Mouse (Mus musculus) adrenal gland, postnatal 14 days (tissue): Measurements from ENCODE around the gene Bri3. TPM values are rescaled to one million over a fixed set of nuclear protein-coding genes. Genes with fewer than 3 reads are reported as not detected.
A peak's percentile ranks its signal among the peaks of the same experiment; 100 is the strongest.

Experiments
- DNase-seq: peaks from one replicate; pipeline ENCODE4 v3.0.0; 2021; ENCODE audit warnings: mixed read lengths
- total RNA-seq: library from RNA; stranded (reverse); gene quantifications from 2 replicates; pipeline ENCODE4 v1.2.3, GENCODE M21; 2021

The Bri3 gene
- total RNA-seq, 1 experiment from 2014 or later = 123 TPM

DNA sequence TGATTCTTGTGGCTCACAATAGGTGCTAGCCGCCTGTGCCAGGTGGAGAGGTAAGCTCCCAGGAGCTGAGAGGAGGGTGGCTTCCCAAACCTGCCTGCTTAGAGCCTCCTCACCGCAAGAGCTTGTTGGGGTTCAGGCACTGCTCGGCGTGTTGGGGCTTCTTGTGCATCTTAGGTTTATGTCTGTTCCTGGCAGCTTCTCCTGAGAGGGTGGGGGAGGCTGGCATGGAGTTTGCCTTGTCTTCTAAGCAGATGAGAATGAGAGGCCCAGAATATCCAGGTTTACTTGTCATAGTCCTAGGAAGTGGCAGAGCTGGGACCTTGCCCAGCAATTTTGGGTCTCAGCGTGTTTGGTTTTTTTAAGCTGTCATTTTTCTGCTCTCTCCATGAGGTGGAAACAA lies 17.6 kb downstream of the Bri3 start:
- DNase-seq = no peak

DNA sequence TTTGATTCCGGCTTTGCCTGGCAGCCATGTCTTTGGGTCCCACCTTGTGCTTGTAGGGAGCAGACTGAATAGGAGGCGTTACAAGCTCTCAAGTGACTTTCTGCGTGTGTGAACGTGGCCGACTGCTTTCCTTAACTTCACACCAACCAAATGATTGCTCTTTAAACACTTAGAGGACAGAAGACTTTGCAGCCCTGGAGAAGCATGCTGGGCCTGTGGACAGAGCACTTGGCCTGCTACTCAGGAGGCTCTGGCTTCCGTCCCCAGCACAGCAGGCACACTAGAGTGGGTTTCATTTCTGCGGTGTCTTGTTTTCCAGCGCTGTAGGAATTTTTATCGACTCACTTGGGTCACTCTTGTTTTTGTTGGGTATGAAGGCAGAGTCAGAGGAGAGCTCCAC lies 18.8 kb downstream of the Bri3 start:
- no peak for DNase-seq

DNA sequence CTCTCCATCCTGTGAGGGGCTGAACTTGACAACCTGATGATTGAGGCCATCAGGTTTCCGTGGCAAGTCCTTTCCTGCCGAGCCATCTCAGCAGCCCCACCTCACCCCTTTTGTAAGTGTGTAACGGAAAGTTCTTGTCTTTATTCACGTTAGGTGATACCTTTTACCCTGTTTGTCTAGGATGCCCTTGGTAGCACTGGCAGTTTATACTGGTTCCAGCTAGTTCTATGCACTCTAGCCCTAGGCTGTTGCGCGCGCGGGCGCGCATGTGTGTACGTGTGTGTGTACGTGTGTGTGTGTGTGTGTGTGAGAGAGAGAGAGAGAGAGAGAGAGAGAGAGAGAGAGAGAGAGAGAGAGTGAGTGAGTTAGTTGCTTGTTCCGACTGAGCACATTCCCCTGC lies 19.3 kb downstream of the Bri3 start:
- no peak for DNase-seq

DNA sequence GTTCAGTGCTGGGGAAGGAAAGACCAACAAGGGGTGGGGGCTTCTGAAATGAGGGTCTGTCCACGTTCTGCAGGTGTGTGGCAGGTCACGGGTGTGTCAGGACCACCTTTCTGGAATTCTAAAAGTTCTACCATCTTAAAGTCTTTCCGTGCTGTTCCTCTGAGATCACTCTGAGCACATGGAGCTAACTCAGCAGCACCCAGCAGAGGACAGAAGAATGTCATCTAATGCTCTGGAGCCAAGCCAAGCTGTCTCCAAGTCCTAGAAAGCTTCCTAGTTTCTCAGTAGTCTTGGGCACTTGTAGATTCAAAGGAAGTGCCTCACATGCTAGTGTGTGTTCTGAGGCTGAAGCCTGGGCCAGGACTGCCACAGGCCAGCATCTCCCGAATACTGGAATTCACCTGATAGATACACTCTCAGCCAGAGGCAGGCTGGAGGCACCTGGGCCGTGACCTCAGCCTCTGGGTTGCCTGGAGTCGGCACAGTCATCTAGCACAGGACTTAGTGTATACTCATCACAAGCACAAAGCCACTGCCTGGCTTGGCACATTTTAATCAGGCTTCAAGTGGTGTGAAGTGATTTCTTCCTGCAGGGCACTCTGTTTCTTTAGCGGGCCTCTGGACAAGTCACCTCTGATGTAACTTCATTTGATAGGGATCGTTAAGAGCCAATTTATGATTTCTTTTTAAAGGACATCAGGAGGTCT lies 23.5 kb downstream of the Bri3 start:
- DNase-seq = peak; percentile 76

DNA sequence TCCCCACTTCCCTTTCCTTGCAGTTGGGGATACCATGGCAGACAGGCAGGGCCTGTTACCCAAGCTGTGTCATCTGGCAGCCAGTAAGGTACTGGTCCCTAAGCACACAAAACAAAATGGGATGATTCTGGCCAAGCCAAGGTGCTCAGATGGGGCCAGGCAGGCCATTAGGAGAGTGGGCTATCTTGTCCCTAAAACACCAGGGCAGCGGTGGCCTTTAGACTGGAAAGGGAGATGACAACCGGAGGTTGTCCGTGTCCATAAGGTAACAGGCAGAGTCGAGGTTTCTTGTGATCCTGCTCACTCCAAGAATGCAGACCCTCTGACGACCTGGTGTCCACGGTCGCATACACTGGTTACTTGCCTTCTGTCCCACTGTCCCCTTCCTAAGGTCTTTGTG lies 25.7 kb downstream of the Bri3 start:
- no peak for DNase-seq

DNA sequence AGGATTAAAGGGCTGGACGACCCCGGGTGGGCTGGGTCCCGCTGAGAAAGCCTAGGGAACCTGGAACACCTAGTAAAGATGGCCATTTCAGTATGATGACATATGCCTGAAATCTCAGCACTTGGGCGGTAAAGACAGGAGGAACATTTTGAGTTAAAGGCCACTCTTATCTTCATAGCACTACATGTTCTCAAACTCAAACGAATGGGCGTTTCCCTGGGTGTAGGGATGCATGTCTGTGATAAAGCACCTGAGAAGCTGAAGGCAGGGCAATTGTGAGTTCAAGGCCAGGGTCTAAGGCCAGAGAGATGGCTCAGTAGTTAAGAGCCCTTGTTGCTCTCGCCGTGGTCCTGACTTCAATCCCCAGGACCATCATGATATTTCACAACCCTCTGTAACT lies 26.2 kb downstream of the Bri3 start:
- no peak for DNase-seq

DNA sequence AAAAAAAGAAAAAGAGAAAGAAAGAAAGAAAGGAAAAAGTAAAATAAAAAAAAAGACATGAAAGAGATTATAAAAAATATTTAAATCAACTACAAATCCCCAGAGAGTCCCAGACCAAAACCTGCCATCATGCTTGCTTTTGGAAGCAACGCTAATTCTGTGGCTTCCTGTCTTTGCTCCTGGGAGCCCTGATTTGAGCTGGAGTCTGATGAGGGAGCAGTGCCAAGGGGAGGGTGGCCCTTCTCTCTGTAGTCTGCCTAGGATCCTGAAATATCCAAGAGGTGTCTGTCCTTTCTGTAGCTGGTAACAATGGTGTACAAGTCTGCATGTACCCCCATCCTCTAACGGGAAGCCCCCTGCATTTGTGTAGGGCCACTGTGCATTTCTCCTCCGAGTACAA lies 26.9 kb downstream of the Bri3 start:
- no peak for DNase-seq

DNA sequence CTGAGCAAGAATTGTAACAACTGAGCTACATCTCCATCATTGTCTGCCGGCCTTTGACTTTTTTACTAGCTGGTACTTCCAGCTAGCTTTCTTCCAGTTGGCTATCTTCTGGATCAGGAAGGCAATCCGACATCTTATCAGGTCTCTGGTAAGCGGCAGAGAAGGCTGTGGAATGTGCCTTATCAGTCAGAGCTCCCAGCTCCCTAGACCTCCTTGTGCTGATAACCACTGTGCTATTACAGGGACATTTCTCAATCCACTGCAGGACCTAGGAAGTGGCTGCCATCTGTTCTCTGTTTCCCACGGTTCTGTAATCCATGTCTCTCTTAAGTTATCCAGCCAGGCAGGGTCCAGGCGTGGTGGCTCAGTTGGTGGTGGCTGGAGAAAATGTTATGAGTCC lies 27.5 kb downstream of the Bri3 start:
- DNase-seq = no peak

DNA sequence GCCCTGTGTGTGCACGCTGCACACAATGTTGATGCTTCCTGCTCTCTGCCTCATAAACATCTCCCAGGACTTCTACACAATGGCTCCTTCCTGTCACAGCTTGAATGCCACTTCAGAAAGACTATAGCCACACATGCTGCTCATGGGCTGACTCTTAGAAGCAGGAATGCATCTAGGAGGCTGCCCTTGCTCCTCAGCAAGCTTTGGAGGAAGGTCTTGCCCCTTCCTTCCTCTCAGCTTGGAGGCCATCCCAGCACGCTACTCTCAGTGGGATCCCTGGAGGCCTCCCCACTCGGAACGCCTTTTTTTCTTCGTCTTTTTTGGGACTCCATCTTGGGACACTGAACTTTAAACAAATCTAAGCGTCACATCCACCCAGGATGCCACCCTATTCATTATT lies 30.7 kb downstream of the Bri3 start:
- DNase-seq = no peak

DNA sequence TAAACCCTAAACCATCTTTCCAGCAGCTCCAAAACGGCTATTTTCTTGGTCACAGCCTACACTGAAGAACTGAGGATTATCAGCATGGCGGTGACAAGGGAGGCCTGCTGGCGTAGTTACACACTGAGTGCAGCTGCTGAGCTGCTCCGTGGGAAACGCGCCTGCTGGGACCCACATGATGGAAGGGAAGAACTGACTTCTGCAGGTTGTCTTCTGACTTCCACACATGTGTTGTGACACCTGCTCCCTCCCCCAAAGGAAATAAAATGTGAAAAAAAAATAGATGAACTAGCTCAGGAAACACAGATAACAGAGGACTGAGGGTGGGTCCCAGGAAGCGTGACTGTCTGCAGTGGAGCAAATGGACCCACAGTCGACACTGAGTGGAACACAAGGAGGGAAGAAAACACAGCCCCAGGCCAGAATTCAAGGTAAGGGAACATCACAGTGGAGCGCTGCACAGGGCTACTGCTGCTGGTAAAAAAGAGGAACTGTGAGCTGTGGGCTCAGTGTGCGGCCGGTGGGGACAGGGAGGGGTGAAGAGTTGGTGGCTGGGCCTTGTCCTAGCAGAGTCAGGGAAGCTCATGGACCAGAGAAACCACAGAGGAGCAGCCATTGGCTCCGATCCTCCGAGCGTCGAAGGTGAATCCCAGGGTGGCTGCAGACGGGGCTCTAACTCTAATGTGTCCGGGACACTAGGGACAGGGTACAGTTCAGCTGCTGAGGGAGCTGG lies 32.8 kb downstream of the Bri3 start:
- DNase-seq = no peak

DNA sequence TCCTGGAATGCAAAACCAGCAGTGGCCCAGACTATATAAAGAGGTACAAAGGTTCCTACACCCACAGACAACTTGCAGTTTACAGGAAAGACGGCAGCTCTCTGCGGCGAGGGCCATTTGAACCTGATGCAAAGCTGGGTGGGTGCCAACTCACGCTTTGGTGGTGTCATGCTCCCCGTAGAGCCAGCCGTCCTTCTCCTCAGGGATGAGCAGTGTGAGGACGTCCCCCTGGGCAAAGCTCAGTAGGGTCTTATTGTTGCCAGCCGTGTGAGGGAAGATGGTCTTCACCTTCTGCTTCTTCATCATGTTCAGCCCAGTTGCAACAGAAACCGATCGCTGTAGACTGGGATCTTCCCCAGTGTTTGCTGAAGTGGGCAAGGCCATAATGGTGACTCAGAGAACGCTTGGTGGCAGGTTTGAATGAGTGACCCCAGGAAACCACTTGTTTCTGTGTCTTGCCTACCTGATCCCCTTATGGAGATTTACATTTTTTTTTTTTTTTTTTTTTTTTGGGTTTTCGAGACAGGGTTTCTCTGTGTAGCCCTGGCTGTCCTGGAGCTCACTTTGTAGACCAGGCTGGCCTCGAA lies 34.2 kb downstream of the Bri3 start:
- DNase-seq = peak; percentile 58

DNA sequence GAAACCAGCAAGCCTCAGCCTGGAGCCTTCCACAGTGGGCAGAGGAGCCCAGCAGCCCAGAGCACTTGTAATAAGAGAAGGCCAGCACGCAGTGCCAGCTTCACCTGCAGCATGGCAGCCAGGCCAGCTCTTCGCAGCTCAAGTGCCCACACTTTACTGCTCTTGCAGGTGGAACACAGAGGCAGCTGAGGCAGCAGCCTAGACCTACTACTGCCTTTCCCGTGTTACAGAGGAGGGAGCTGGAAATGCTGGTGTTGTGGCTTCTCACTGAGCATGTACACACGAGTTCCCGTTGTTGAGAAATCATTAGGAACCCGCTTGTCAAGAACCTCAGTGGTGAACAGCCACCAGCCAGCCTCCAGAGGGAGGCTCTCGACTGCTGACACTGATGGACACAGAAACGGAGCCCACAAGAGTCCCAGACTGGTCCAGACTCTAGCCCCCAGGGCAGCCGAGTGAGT lies 34.9 kb downstream of the Bri3 start:
- DNase-seq = no peak

DNA sequence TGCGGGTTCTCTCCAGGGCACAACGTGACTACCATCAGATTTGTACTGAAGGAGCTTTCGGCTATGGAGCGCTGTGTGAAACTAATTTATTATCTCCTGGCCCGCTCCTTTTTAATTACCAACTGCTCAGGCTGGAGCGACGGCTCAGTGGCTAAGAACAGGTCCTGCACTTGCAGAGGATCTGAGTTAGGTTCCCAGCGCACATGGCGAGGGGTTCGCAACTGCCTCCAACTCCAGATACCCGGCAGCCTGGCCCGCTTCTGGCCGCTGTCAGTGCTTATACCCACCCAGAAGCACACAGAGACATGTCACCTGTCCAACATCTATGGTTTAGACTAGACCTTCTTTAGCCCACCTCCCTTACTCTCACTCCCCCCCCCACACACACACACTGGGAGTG lies 35.7 kb downstream of the Bri3 start:
- no peak for DNase-seq

DNA sequence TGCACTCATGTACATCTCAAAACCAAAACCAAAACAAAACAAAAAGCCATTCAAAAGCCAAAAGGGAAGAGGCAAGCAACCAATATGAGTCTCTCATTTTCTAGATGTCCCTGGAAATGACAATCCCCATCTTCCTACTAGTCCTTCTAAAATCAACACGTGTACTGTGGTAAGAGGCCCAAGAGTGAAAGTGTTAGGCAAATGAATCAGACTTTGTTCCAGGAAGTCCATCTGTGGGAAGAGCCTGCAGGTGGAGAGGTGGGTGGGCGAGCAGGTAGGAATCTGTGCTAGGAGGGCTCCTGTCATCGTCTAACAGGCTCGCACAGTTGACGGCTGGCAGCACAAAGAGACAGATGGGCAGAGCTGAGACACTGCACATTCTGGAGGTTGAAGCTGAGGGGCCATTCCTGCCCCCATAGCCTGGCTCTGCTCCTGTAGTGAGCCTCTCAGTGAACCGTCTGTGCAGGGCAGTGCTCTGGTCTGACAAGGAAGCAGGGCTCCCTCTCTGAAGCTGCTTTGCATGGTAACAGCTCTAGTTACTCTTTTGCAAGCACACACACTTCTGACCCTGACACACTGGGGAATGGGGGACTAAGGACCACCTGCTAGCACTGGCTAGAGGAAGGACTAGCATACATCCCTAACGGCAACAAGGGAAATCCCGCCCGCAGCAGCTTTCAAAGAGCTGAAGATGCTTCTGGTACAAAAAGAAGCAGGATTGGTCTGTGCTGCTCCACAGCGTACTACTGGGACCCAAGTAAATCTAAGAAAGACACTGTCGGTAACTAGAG lies 38.4 kb downstream of the Bri3 start:
- no peak for DNase-seq

DNA sequence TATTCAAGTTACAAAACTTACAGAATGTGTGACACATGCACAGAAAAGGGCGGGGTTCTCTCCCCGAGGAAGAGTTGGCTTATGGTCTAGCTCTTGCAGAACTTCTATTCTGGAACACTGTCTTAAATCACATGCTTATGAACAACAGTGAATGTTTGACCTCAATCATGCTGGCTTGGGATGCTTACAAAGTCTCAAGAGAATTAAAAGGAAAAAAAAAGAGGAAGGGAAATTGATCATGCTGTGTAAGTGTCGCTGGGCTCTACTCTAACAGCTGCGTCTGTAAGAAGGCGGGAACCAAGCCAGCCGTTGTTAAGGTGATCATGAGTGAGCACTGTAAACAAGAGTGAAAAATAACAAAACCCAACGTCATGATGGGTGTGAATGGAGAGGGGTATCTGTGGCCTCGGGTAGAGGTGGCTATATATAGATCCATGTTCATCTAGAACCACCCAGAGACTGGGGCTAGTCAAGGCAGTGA lies 39.4 kb downstream of the Bri3 start:
- no peak for DNase-seq

DNA sequence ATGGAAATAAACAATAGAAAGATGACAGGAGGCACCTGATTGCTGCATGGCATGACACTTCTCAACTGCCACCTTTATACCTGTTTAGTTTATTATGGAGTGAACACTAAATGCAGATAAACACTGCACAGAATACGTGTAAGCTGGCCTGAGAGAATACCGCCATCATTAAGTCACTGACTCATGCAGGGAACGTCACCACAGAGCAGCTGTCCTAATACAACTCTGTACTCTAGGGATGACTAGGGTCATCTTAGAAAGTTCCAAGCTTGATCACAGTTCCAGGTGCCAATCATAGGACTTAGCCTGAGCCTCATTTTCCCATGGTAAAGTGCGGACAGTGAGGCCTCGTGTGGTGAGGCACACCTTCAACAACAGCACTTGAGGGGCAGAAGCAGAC lies 40.4 kb downstream of the Bri3 start:
- DNase-seq = no peak

DNA sequence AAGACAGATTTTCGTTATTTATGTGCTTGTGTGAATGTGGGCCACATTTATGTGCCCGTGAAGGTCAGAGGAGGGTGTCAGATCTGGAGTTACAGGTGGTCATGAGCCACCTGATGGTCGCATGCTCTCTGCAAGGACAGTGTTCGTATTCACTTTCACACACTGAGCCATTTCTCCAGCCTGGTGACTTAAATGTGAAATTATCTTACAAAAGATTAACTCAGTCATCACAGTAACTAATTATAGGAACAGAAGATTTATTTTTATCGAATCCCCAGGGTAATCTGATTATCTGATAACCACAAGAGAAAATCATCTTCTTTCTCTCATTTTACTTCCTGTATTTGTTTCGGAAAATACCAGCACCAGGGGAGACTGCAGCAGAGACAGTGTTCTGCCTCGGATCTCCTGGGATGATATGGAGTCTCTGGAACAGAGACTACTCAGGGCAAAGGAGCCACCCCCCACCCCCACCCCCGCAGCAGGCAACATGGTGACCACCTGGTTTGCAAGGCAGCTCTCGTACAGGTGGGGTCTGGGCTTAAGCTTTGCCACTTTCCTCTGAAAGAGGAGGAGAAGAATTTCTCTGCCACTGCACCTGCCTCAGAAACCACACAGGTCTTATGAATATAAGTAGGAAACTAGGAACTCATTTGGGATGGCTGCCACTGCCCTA lies 42.5 kb downstream of the Bri3 start:
- DNase-seq = no peak

DNA sequence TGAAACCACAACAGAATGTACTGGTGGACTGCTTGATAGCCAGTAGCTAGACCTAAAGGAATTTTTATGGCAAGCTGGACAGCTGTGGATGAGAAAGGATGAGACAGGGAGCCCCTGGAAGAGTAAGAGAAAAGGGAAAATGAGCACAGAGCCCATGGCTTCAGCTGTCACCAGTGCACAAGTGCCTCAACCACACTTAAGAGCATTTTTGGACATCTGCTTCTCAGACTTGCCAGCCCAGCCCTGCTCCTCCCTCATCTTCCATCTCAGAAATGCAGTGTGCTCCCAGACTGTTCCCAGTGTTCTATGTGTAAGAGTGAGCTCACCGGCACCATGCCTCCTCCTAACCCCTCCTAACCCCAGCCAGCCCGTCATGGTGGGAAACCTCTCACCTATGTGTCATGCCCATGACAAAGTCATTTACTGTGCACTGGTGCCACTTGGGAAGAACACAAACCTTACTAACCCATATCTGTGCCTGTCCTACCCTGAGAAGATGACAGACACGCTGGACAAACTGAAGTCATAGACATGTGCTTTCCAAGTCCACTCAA lies 43.1 kb downstream of the Bri3 start:
- no peak for DNase-seq

DNA sequence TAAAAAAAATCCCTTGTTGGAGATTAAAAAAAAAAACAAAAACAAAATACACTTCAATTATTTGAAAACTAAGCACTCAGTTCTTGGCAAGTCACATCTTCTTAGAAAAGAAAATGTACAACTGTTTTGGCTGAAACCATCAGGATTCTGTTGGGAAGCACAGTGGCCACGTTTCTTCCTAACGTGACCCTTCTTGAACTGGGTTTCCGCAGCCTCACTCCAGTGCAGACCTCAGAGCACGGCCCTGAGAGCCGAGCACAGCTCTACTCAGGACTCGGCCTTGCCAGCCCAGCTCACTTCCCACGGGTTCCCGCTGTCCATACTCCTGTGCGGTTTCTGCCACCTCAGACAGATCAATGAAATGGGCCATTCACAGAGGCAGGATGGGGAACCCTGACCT lies 44.2 kb downstream of the Bri3 start:
- no peak for DNase-seq

DNA sequence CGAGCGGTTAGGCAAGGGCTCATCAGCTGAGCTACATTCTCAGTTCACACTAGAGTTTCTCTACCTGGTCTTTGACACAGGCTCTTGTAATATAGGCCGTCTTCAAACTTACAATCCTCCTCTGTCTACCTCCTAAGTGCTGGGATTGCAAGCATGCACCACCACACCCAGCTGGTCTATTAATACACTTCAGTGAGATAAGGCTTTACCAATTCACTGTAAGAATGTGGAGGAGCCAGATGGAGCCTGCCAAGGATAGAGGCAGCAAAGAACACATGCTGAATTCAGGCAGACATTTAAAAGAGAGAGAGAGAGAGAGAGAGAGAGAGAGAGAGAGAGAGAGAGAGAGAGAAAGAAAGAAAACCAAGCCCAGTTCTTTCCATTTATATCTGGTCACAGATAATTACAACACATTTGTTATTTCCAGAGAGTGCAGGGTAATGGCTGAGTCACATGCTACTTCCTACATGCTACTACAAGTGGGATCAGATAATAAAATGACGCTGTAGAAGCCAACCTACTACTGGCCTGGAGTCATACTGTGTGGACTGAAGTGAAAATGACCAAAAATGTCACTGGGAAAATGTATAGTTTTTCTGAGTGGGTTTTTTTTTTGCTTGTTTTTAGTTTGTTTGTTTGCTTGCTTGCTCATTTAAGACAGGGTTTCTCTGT lies 45.7 kb downstream of the Bri3 start:
- no peak for DNase-seq

DNA sequence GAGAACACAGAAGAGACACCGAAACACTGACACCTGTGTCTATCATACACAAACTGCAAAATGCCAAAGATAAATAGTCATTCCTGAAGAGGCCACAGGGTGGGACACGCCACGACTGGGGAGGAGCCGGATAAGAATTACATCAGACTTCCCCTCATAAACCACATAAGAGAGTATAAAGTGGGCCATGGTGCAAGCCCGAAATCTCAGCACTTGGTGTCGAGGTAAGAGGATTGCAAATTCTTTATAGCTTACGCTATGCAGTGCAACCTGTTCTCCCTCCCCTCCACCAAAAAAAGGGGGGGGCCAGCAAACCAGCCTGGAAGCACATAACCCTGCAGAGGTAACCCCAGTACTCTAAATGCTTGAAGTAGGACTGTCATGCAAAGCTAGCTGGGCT lies 50.7 kb downstream of the Bri3 start:
- DNase-seq = no peak
